Comparison of ENCODE assay signal across 13 mouse cellular contexts in genomic region chr5:35888959-35889358, GRCm38 (mm10). TPM values are rescaled to one million over a fixed set of nuclear protein-coding genes. Genes with fewer than 3 reads are reported as not detected.
DNase-seq lines count a peak whose midpoint lies in the region; ATAC-seq and TF ChIP-seq lines count a peak whose summit lies in the region.
"Had no signal": no experiment of that assay in that cellular context is flagged by ENCODE, and none has a peak within 500 bp of the region (broad histone marks: within the 10 kb centered on the region; RNA-seq: fewer than 3 reads in every experiment).

No protein-coding gene starts in this region.

- no peaks in the 10 kb centered on the region; the same call in 1 of the 2 replicates for H3K4me1 ChIP-seq in intestine, postnatal 0 days (replicated peaks; ENCODE audit: control insufficient read depth, insufficient read depth, low read length)
- 0 out of 2 replicates have a peak, but pooled peaks cover 8% of the 10 kb centered on the region for H3K4me1 ChIP-seq in intestine, embryonic 15.5 days (replicated peaks)
- H3K4me1 ChIP-seq: embryonic facial prominence, embryonic 13.5 days had no signal

- no peak overlapping the region for H3K4me3 ChIP-seq in intestine, postnatal 0 days (ENCODE audit: low read depth, low read length)
- H3K4me3 ChIP-seq in intestine, embryonic 15.5 days (replicated peaks), result no peak overlapping the region
- H3K4me3 ChIP-seq: embryonic facial prominence, embryonic 13.5 days; hindbrain, embryonic 15.5 days; megakaryocyte, embryonic 14.5 days; neural tube, embryonic 15.5 days had no signal

- no peak overlapping the region for H3K9ac ChIP-seq in intestine, postnatal 0 days (ENCODE audit: low read depth, low read length)
- H3K9ac ChIP-seq in intestine, embryonic 15.5 days, result no peak overlapping the region
- H3K9ac ChIP-seq: hindbrain, embryonic 15.5 days; neural tube, embryonic 15.5 days had no signal

- peak; percentile 82 for TF ChIP-seq CTCF in intestine, postnatal 0 days (IDR thresholded peaks at IDR 0.05; ENCODE audit: low read depth)

- 0 out of 2 replicates have a peak, but pooled peaks cover 4% of the 10 kb centered on the region for H3K27me3 ChIP-seq in intestine, postnatal 0 days (replicated peaks; ENCODE audit: control insufficient read depth, insufficient read depth, low read length)
- no peaks in the 10 kb centered on the region; the same call in 1 of the 2 replicates for H3K27me3 ChIP-seq in intestine, embryonic 15.5 days (replicated peaks)
- H3K27me3 ChIP-seq in splenic B cell, adult 2 months (ENCODE audit: control insufficient read depth, insufficient read depth, low read length, poor library complexity, severe bottlenecking), result no peaks in the 10 kb centered on the region
- H3K27me3 ChIP-seq: hindbrain, embryonic 15.5 days; neural tube, embryonic 15.5 days had no signal

- H3K27ac ChIP-seq in intestine, postnatal 0 days (ENCODE audit: low read depth, low read length), result no peak overlapping the region
- H3K27ac ChIP-seq in intestine, embryonic 15.5 days, result no peak overlapping the region
- H3K27ac ChIP-seq: embryonic facial prominence, embryonic 13.5 days; hindbrain, embryonic 15.5 days; neural tube, embryonic 15.5 days had no signal

- no peak for ATAC-seq in CD4-positive, CD25-positive, alpha-beta regulatory T cell, adult 4 months
- ATAC-seq in intestine, postnatal 0 days, result no peak
- ATAC-seq in intestine, embryonic 15.5 days, result no peak

- H3K36me3 ChIP-seq in intestine, postnatal 0 days (ENCODE audit: control insufficient read depth, insufficient read depth), result no peaks in the 10 kb centered on the region
- H3K36me3 ChIP-seq in intestine, embryonic 15.5 days, result no peaks in the 10 kb centered on the region
- no peaks in the 10 kb centered on the region for H3K36me3 ChIP-seq in splenic B cell, adult 2 months (ENCODE audit: control insufficient read depth, insufficient read depth, low read length, poor library complexity, severe bottlenecking)
- H3K36me3 ChIP-seq: embryonic facial prominence, embryonic 13.5 days; hindbrain, embryonic 15.5 days; neural tube, embryonic 15.5 days had no signal

- DNase-seq in CD4-positive, CD25-positive, alpha-beta regulatory T cell, adult 2 months (ENCODE audit: low read depth, low spot score), result peak; percentile 47
- DNase-seq in thymus, postnatal 0 days (ENCODE audit: low spot score), result peak; percentile 40
- no peak for DNase-seq in thymus, postnatal 36 days
- DNase-seq in splenic B cell, adult 2 months (ENCODE audit: low read depth, low spot score), result peak; percentile 22
- DNase-seq in urinary bladder, postnatal 36 days (ENCODE audit: low spot score in 2 of 2), result no peak
- DNase-seq: gastrocnemius, postnatal 10 days had no signal

- H3K4me2 ChIP-seq in intestine, postnatal 0 days (replicated peaks; ENCODE audit: low read depth), result no peak overlapping the region
- no peak overlapping the region for H3K4me2 ChIP-seq in intestine, embryonic 15.5 days (replicated peaks)
- H3K4me2 ChIP-seq: embryonic facial prominence, embryonic 13.5 days; hindbrain, embryonic 15.5 days; neural tube, embryonic 15.5 days had no signal

- no peaks in the 10 kb centered on the region for H3K9me3 ChIP-seq in intestine, postnatal 0 days (ENCODE audit: control insufficient read depth)
- no peaks in the 10 kb centered on the region for H3K9me3 ChIP-seq in intestine, embryonic 15.5 days
- H3K9me3 ChIP-seq: embryonic facial prominence, embryonic 13.5 days; hindbrain, embryonic 15.5 days; megakaryocyte, embryonic 14.5 days; neural tube, embryonic 15.5 days had no signal

- 65% methylated on average over 9 of the region's 9 CpGs for WGBS in intestine, postnatal 0 days
- WGBS in intestine, embryonic 15.5 days, result 57% methylated on average over 9 of the region's 9 CpGs

RNA-seq across cellular contexts. Expression of gene Afap1, which starts 4.2 kb away (rescaled TPM):
- polyA plus RNA-seq in CD4-positive, CD25-positive, alpha-beta regulatory T cell, adult 4 months (2017; shearing (Covaris generic)), result 10 to 100 TPM; 13.7 to 17.3 TPM
- polyA plus RNA-seq in intestine, postnatal 0 days (2015; fragmentation: Nextera tagmentation; extraction: Ambion mirVana), result 7.9 and 8.1 TPM in 2 replicates
- 15.4 and 18.4 TPM in 2 replicates for polyA plus RNA-seq in intestine, embryonic 15.5 days (2015; fragmentation: Nextera tagmentation; extraction: Ambion mirVana)
- polyA plus RNA-seq in thymus, postnatal 0 days (2015; fragmentation: Nextera tagmentation; extraction: Ambion mirVana), result 6.1 and 6.6 TPM in 2 replicates

Comparison
In these comparisons a context has a peak if more than half of its experiments do, and no peak if none do; other contexts are left out.
1. DNase-seq: peak in CD4-positive, CD25-positive, alpha-beta regulatory T cell, adult 2 months (single experiment), thymus, postnatal 0 days (single experiment) and splenic B cell, adult 2 months (single experiment); none in thymus, postnatal 36 days (0 of 2) and urinary bladder, postnatal 36 days (0 of 2).